Mouse (Mus musculus) naive thymus-derived CD4-positive, alpha-beta T cell, adult 2 months (primary cell): ENCODE data around the gene Gm11037.

ENCODE experiments used
- DNase-seq: peaks from one replicate; pipeline ENCODE4 v3.0.0-alpha.2; 2011; ENCODE audit warnings: low read depth

Gm11037 gene

GRCm38 (mm10) chr2:131148353-131149253, 15.3 kb downstream of the Gm11037 start:
- DNase-seq: no peak

DNA sequence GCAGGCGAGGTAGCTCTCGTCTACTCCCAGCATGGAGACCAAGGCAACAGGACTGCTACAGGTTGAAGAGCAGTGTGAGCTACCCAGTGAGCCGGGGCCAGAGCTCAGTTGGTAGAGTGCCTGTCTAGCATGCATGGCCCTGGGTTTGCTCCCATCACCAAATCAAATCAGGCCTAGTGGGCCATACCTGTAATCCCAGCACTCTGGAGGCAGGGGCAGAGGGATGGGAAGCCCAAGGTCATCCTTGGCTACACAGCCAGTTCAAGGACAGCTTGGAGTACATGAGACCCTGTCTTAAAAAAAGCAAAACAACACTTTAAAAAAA, 15.9 kb downstream of the Gm11037 start:
- no peak for DNase-seq

DNA sequence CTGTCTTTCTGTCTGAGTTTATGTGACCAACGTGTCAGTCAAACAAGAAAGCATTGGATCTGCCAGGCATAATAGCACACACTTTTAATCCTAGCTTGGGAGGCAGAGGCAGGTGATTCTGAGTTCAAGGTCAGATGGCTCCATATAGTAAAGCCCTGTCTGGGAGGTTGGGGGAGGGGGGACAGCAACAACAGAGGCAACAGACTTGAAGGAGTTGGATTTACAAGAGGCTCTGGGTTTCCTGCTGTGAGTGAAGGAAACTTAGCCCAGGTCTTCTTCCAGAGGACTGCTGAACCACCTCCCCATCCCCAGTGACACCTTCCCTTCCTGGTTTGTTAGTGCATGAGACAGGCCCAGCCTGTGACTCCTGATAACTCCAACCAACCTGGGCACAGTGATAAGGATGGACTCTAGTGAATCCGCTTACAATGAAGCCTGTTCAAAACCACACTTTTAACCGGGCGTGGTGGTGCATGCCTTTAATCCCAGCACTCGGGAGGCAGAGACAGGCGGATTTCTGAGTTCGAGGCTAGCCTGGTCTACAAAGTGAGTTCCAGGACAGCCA, 19.0 kb downstream of the Gm11037 start:
- DNase-seq: no peak

DNA sequence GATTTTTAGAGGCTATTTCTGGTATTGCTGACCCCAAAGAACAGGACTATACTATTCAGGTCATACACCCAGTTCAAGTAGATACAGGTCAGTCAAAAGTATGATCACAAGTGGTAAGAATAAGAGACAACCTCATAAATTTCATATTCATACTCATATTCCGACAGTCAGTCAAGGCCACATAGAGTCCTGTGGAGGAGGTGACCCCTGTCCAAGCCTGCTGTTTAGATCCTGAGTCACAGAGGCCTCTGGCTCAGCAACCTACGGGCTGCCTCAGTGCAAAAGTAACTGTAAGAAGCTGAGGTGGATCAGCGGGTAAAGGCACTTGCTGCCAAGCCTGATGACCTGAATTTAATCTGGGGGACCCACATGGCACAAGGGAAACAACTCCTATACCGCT, 20.7 kb downstream of the Gm11037 start:
- DNase-seq: no peak

- DNase-seq: no peak
Measured at GRCm38 (mm10) chr2:131156987-131157386, 23.7 kb downstream of the Gm11037 start.

- no peak for DNase-seq
Measured at GRCm38 (mm10) chr2:131159491-131159910, 26.2 kb downstream of the Gm11037 start.

DNA sequence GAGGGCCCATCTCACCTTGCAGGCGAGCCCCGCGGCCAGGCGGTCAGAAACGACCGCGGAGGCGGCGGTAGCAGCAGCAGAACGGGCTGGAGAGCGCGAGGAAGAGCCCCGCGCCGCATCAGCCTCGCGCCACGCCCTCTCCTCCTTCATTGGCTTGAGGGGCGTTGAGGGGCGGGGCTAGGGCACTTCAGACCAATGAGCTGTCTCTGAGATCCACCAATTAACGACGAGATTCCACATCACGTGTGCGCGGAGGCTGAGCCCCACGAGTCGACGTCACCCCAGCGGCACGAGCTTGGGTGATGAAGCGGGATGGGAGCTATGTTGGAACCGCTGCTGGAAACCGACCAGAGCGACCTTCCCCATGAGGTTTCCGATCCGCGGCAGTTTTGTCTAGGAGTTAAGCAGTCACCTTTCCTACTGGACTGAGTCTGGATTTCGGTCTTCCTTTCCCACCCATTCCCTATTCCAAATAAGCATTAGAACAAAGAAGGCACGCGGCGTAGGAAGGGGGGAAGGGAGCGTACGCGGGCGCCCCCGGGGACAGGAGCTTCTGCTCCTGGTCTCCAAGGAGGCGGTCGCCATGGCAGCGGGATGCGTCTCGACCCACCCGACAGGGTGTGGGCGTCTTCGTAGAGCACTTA, 26.8 kb downstream of the Gm11037 start, which contains the start of gene 1700037H04Rik:
1700037H04Rik (minus strand) TSS at position 144 of the 644 bp plus-strand sequence.
- DNase-seq: peak; percentile 99

DNA sequence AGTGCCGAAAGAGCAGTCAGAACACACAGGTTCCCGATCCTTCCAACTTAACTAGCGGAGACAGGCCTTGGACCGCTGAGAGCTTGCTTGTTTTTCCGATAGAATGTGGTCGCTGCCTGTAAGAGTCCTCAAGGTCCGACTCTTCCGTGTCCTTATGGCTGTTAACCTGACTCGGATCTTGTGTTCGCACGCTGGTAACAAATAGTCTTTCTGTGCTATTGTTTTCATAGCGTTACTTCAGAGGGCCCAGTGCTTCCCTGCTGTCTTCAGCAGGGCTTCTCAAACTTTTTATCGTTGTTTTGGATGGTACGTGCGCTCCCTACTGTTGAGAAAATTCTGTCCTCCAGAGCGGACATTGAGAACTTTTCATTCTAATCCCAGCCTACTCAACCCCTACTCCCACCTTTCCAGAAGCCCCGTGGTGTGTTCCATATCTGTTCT, 27.4 kb downstream of the Gm11037 start:
- peak; percentile 62 for DNase-seq

- DNase-seq: no peak
Measured at GRCm38 (mm10) chr2:131163924-131164323, 30.6 kb downstream of the Gm11037 start.

GRCm38 (mm10) chr2:131166172-131166571, 32.9 kb downstream of the Gm11037 start:
- no peak for DNase-seq

GRCm38 (mm10) chr2:131167984-131168383, 34.7 kb downstream of the Gm11037 start:
- no peak for DNase-seq

GRCm38 (mm10) chr2:131168914-131169313, 35.6 kb downstream of the Gm11037 start:
- no peak for DNase-seq

DNA sequence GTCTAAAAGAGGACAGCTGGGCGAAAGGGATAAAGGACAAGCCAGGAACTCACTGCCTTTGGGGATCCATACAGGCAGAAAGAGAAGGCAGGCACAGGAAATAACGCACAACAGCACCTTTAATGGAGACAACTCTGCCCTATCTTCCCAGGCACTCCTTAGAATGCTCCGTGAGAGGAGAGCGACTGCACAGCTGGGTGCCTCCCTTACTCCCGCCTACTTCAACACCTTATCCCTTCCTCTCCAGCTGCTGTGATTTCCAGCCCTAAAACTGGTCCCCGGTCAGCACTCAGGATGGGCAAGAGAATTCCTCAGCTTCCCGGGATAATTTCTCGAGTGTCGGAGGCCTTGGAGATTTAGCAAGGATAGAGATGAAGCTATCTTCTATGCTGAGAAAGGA, 37.6 kb downstream of the Gm11037 start:
- DNase-seq: no peak

GRCm38 (mm10) chr2:131171401-131172104, 38.3 kb downstream of the Gm11037 start:
- DNase-seq: peak; percentile 48

DNA sequence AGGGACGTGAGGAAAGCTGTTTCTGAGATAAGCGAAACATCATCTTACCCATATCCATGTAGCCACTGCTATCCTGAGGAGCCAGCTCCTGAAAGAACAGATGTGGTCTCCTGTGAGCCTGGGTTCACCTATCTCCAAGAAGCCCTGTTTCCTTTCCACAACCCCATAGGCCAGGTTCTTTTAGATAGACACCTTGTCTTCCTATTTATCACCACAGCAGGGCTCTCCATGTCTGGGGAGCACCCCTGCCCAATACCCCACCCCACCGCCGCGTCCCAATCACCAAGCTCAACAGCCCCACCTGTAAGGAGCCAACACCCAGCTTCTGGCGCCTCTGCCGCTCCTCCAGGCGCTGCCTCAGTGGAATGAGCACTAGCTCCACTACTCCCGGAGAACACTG, 39.0 kb downstream of the Gm11037 start:
- DNase-seq: no peak

DNA sequence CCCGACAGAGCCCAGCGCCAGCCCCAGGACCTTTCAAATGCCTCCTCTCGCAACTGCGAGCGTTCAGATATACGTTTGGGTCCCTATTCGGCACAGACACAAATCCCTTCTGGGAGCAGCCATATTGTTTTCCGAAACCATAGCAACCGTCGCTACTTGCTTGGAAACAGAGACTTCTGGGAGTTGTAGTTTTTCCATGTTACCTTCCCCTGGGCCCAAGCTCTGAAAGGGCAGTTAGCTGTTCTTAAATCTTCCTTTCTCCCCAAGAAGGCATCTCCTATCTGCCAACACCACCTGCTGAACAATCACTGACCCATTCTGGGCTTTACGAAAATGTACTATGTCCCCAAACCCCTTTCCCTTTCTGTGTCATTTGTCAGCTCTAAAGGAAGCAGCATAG, 41.4 kb downstream of the Gm11037 start:
- DNase-seq: peak; percentile 87

DNA sequence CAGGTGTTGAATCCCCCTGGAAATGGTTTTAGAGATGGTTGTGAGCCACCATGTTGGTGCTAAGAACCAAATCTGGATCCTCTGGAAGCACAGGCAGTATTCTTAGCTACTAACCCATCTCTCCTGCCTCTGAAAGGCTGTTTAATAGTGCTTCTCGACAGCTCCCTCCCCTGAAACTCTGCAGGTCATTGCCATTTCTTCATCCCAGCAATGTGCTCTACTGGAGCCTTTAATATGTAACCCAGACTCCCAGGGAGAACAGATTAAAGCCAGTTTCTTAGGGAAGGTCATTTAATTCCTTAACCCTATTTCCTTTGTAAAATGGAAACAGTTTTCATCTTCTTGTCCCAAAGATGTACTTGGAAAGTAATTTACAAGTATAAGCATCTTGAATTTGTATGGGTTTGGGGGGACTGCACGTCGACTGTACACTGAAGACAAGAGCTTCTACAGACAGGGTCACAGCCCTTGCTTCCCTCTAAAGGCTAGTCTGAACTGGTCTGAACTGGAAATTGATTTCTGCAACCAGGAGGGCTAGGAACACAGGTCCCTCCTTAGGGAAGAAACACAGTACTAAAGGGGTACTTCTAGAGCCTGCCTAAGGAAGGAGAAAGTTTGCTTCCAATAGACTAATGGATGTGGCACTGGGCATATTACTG, 42.1 kb downstream of the Gm11037 start:
- no peak for DNase-seq

DNA sequence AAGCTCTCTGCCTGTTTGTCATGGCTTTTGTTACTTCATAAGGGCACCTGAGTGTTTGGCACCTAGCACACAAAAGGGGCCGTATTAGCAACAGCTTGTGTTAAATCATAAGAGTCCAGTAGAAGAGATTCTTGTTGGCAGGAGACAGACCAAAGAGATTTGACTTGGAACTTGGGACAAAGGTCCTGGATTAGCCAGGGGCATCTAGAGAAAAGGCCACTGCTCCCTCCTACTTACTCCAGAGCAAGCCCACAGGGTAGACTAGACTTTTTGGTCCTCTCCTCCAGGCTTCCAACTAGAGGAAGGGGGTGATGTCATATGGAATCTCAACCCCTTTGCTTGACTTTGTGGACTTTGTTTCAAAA, 42.6 kb downstream of the Gm11037 start:
- no peak for DNase-seq

DNA sequence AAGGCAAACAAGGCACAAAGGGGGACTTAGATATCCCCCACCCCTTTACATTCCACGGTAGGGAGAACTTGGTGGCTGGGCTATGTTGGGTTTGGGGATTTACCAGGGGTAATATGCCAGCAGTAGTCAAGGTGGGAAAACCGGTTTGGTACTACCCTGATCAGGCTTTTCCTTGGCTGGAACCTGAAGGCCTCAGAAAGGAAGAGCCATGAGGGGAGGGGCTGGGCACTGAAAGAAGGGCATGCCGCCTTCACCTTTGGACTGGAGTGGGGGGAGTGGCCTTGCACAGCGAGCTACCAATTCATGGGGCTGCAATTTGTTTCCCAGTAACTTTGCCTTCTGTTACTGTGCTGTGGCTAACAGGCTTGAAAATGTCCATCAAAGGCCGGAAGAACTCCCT, 43.2 kb downstream of the Gm11037 start:
- no peak for DNase-seq

- no peak for DNase-seq
Measured at GRCm38 (mm10) chr2:131177932-131178331, 44.6 kb downstream of the Gm11037 start.

GRCm38 (mm10) chr2:131178828-131179245, 45.5 kb downstream of the Gm11037 start:
- DNase-seq: no peak
